Mouse (Mus musculus): ENCODE measurements around the gene Ccdc60.
A peak's percentile ranks its signal among the peaks of the same experiment; 100 is the strongest.

The Ccdc60 gene

DNA sequence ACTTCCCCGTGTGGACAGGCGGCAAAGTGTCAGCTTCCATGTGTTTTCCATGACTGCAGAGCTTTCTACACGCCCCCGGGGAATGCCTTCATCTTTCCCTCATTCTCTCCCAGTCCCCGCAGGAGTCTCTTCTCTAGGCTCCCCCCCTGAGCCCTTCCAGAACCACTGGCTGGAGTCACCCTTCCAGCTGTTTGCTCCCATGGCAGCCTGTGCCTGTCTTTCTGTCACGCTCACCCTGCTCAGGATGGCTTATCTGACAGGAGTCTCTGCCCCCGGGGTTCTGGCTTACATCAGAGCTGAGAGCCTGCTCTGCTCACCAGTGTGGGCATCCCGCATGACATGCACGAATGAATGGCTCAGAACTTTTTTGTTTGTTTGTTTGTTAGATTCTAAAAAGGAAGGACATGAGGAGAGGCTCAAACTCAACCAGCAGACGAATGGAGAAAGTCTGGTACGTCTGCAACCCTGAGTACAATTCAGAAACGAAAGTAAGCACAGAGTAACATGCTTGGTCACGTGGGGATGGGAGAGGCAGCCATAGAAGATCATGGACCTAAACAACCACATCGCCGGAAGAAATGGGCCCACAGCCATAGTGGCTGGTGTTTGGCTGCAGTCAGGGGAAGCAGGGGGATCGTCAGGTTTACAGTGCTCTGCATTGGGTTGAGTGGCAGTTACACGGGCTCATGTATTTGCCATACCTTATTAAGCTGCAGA is 17.1 kb downstream of the Ccdc60 start:
- no peak for DNase-seq

- no peak for DNase-seq
Observed at GRCm38 (mm10) chr5:116269212-116270145, 19.3 kb downstream of the Ccdc60 start.

DNA sequence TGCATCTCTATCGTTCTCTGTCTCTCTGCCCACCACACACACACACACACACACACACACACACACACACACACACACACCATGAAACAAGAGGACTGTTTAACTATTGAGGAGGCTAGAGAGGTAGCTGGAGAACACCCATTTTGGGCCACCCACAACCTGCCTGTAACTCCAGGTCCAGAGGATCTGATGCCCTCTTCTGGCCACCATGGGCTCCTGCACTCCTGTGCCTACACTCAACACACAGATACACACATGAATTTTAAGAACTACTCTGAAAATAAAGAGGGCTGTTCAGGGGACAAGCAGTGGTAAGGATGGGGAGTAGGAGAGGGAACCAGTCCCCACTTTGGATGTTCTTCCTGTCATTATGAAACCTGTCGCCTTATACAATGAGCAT is 26.1 kb downstream of the Ccdc60 start:
- no peak for DNase-seq

DNA sequence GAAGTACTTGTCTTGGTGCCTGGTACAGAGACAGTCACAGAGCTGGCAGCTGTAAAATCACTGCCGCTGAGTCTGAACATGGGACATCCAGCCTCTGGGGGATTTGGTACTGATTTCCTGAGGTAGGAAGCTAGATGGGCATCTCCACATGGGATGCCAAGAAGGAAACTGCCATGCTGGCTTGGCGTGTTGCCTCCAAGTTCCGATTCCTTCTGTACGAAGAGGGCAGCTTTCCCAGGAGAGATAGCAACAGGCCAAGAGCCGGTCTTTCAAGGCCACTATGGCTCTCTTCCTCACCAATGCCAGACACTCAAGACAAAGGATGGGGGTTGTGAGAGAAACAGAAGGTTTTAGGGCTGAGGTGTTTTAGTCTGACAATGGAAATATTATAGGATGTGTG is 26.8 kb downstream of the Ccdc60 start:
- no peak for DNase-seq

GRCm38 (mm10) chr5:116260356-116260755 is 28.4 kb downstream of the Ccdc60 start:
- DNase-seq: no peak

GRCm38 (mm10) chr5:116258321-116258860 is 30.4 kb downstream of the Ccdc60 start:
- DNase-seq: no peak

DNA sequence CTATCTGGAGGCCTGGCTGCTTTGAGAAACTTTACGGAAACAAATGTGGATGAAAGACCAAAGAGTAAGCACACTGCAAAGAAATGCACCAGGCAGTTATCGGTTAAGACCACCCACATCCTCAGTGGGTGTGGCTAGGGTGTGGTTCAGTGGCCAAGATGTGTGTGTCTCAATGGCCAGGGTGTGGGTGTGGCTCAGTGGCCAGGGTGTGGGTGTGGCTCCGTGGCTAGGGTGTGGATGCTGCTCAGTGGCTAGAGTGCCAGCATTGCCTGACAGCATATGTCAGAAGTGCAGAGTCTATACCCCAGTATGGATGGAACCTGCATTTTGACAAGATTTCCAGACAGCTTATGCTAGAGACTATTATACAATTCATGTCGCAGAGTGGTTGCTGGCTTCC is 34.9 kb downstream of the Ccdc60 start:
- no peak for DNase-seq

GRCm38 (mm10) chr5:116252186-116252585 is 36.6 kb downstream of the Ccdc60 start:
- no peak for DNase-seq

- peak; percentile 58 to 68 for DNase-seq
Observed at GRCm38 (mm10) chr5:116246642-116247041, 42.1 kb downstream of the Ccdc60 start.

DNA sequence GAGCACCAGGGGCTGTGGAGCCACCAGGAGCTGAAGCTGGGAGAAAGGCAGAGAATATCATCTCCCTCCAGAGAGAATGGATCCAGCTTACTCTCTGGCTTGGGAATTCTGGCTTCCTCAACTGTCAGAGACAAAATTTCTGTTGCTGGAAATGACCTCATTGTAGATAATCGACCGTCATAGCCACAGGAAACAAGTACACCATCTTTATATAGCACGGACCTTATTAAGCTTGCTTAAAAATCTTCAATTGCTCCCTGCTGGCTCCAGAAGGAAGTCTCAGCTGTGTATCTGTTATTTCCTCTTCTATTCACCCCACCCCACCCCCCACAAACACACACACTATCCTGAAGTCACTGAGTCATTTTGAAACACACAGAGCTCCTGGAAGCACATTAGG is 44.3 kb downstream of the Ccdc60 start:
- DNase-seq: peak in 1 of 2 experiments; percentile 30

- no peak for DNase-seq
Observed at GRCm38 (mm10) chr5:116243622-116244021, 45.2 kb downstream of the Ccdc60 start.

DNA sequence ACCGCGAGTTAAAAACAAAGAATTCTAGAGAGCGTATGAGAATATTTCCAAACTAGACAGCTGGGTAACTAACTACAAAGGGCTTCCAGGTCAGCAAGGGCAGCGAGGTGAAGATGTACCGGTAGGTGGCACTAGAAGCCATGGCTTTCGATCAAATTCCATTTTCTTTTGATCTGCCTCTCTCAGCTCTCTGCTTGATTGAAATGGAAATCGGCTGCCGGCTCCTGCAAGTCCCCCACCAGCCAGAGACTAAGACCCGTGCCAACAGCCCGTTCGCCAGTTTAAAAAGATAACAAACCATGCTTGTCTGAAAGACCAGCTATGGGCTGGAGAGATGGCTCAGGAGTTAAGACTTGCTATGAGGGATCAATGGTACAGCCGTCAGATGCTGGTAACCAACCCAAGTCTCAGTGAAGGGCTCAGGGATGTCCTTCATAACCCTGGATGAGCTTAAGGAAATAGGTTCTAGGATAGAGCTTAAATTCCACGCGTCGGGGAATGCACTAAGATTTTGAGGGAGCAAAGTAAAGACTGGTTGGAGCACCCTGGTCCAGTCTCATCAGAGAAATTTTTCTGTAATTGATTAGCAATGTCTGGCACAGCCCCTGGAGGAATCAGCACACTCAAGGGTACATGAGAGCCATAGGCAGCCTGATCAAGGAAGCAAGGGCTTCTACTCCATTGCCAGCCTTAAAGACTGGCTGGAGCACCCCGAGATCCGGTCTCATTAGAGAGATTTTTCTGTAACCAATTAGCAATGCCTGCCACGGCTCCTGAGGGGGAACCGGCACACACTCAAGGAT is 56.7 kb downstream of the Ccdc60 start:
- peak; percentile 28 to 71 for DNase-seq

DNA sequence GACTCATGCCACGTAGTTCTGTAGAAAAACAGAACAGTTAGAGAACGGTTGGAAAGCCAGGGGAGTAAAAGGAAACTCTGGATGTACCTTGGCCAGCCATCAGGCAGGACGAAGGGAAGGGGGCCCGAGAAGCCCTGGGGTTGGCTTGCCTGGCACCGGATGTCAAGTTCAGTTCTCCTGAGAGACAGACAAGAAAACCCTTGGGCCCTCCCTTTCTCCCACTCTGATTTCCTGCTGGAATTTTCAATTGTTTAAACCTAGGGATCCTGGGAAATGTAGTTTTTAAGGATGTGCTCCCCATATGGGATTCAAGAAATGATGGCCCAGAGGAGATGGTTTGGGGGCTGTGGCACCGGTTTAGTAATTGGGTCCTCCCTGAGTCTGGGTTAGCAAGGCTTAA is 60.4 kb downstream of the Ccdc60 start:
- DNase-seq: no peak

DNA sequence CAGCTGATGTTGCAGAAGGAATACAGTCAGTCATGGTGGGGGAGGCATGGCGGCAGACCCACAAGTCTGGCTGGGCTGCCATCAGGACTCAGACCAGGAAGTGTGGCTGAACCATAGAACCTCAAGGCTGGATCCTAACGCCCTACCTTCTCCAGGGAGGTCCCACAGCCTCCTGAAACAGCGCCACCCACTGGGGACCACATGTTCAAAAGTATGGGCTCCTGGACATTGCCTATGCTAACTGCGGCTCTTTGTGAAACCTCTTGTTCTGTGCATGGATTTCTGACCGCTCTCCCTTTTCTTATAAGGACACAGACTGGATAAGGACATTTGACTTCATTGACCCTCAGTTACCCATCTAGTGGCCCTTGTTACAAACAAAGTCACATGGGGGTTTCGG is 64.8 kb downstream of the Ccdc60 start:
- DNase-seq: no peak

DNA sequence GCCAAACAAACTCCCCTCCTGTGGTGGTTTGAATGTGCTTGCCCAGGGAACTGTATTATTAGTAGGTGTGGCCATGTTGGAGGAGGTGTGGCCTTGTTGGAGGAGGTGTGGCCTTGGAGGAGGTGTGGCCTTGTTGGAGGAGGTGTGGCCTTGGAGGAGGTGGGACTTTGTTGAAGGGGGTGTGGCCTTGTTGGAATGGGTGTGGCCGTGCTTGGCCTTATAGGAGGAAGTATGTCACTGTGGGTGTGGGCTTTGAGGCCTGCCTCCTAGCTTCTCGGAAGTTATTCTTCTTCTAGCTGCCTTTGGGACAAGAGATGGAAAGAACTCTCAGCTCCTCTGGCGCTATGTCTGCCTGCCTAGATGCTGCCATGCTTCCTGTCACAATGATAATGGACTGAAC is 66.9 kb downstream of the Ccdc60 start:
- DNase-seq: no peak

GRCm38 (mm10) chr5:116219288-116219687 is 69.5 kb downstream of the Ccdc60 start:
- DNase-seq: no peak

- peak; percentile 2 to 24 for DNase-seq
Observed at GRCm38 (mm10) chr5:116212706-116213105, 76.1 kb downstream of the Ccdc60 start.

DNA sequence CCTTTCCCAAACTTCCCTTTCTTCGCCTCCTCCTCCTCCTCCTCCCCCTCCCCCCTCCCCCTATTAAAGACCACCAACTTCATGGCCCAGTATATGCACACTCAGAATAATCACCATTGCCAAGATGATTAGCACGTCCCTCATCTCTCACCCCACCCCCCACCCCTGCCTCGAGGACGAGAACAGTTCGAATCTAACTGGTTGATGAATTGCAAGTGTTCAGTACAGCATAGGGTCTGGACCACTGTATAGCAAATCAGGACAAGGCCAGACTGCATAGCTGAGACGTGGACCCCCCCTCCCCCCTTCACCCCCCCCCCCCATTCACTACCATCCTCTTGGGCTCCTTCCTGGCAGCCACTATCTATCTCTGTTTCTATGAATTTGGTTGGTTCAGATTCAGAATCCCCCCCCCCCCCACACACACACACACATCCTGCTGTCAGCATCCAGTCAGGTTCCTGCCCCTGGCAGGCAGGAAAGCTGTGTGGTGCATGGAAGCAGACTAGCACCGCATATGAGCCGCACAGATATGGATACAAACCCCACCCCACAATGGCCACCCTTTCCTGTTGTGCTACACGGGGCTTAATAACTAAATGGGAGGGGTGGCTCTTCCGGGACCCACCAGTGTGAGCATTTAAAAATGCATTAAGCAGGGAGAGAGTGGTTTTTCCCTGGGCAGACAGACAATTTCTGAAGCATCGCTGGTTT is 79.2 kb downstream of the Ccdc60 start:
- no peak for DNase-seq

GRCm38 (mm10) chr5:116208741-116209368 is 79.9 kb downstream of the Ccdc60 start:
- no peak for DNase-seq

DNA sequence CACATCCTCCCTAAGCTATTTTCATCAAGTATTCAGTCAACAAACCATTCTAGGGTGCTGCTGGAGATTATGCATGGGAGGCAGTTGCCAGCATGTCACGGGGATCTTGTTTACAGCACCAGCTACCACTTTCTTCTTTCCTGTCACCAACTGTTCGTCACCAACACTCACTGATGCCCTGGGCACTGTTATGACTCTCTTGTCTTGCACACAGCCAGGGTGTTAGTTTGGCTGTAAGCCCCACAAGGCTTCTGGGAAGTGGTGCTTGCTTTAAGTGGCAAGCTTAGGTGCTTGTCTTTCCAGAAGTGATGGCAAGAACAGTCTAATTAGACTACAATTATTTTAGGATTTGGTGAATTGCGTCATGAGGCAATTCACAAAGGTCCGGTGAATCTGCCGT is 86.1 kb downstream of the Ccdc60 start:
- no peak for DNase-seq

DNA sequence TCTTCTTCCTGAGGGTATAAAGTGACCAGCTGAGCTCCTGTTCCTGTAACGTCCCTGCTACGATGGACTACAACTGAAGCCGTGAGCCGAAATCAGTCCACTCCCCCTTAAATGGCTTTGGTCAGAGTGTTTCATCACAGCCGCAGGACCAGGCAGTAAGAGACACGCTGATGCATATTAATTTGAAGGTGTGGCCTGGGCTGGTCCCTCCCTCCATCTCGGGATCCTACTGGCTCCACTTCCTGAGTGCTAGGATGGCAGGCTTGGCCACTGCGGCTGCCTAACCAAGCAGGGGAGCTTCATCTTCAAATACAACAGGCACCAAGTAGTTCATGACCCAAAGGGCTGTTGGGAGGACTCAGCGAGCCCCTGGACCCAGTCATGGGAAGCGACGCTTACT is 94.3 kb downstream of the Ccdc60 start:
- DNase-seq: no peak

DNA sequence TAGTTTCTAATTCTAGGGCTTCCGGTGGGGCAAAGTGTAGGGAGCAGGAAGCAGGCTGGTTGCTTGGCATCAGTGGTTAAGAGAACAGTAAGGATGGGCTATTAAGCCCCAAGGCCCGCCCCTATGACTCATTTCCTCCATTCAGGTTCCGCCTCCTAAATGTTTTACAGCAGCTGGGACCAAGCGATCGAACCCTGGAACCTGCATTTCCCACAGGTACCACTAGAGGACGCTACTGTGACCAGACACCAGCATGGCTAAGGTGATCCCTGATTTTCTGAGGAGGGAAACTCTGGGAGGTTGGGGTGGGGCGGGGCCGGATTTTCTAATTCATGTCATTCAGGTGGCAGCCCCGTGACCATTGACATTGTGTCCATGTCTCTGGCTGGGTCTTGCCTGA is 96.1 kb downstream of the Ccdc60 start:
- DNase-seq: no peak
